Mouse (Mus musculus): ENCODE measurements around the gene Rps25. TPM values are rescaled to one million over a fixed set of nuclear protein-coding genes. Genes with fewer than 3 reads are reported as not detected.
A peak's percentile ranks its signal among the peaks of the same experiment; 100 is the strongest.
"Not testable (repeated sequence)": the region's sequence is repeated elsewhere in the genome, so short reads cannot be mapped to it uniquely, and the experiment has no call there.

Rps25 gene
- polyA plus RNA-seq (2015; fragmentation: Nextera tagmentation; extraction: Ambion mirVana): 742 and 834 TPM in 2 replicates

GRCm38 (mm10) chr9:44406906-44407751 lies at the start of gene Rps25, which contains the start of gene Trappc4:
Rps25 (plus strand) TSS chr9:44407139.
Trappc4 (minus strand) TSS chr9:44407600.
- Histone ChIP-seq H3K4me3 (ENCODE audit: low read length) (peak within 1 kb of the TSS; percentile 55), H3K27me3 (replicated peaks; ENCODE audit: control insufficient read depth, insufficient read depth, low read length) (no peaks in the 10 kb centered on the region), H3K27ac (ENCODE audit: low read depth, low read length) (peak within 1 kb of the TSS; percentile 98), H3K9me3 (ENCODE audit: control insufficient read depth, low read length) (no peaks in the 10 kb centered on the region), H3K4me2 (ENCODE audit: low read length) (peak within 1 kb of the TSS; percentile 78), H3K4me1 (ENCODE audit: control insufficient read depth, insufficient read depth, low read depth, low read length) (peaks cover 15% of the 10 kb centered on the region), H3K36me3 (ENCODE audit: control insufficient read depth, insufficient read depth, low read length) (peaks cover 45% of the 10 kb centered on the region), H3K9ac (ENCODE audit: low read depth, low read length) (peak within 1 kb of the TSS; percentile 77)
- under 1% methylated on average over 49 of the region's 51 CpGs for WGBS
- ATAC-seq: peak; percentile 98

DNA sequence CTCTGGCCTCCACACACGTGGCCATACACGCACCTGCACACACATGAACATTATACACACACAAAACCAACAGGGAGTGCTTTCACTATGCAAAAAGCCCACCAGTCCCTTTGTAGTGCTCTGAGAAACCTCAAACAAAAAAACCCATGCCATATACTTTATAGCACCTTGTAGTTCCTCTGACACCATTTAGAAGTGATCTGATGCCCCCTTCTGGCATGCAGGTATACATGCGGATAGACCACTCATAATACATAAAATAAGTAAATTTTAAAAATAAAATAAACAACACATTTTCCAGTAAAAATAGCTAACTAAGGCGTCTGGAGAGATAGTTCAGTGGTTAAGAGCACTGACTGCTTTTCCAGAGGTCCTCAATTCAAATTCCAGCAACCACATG lies 49.7 kb upstream of the Rps25 start:
- WGBS: 79% methylated on average over 4 of the region's 4 CpGs
- H3K36me3 ChIP-seq (ENCODE audit: control insufficient read depth, insufficient read depth, low read length): peaks cover 52% of the 10 kb centered on the region
- H3K9ac ChIP-seq (ENCODE audit: low read depth, low read length): no peak overlapping the region
- no peaks in the 10 kb centered on the region for H3K9me3 ChIP-seq (ENCODE audit: control insufficient read depth, low read length)
- H3K27me3 ChIP-seq (replicated peaks; ENCODE audit: control insufficient read depth, insufficient read depth, low read length): no peaks in the 10 kb centered on the region
- no peak overlapping the region for H3K4me3 ChIP-seq (ENCODE audit: low read length)
- H3K27ac ChIP-seq (ENCODE audit: low read depth, low read length): no peak overlapping the region
- peaks cover 6% of the 10 kb centered on the region for H3K4me1 ChIP-seq (ENCODE audit: control insufficient read depth, insufficient read depth, low read depth, low read length)
- no peak overlapping the region for H3K4me2 ChIP-seq (ENCODE audit: low read length)
- no peak for ATAC-seq

- peak within 1 kb of the TSS; percentile 83 for H3K27ac ChIP-seq (ENCODE audit: low read depth, low read length)
- H3K9ac ChIP-seq (ENCODE audit: low read depth, low read length): peak within 1 kb of the TSS; percentile 88
- H3K4me3 ChIP-seq (ENCODE audit: low read length): peak within 1 kb of the TSS; percentile 90
- peak within 1 kb of the TSS; percentile 67 for H3K4me2 ChIP-seq (ENCODE audit: low read length)
- peaks cover 19% of the 10 kb centered on the region for H3K36me3 ChIP-seq (ENCODE audit: control insufficient read depth, insufficient read depth, low read length)
- peak; percentile 94 for ATAC-seq
- peaks cover 6% of the 10 kb centered on the region for H3K4me1 ChIP-seq (ENCODE audit: control insufficient read depth, insufficient read depth, low read depth, low read length)
- no peaks in the 10 kb centered on the region for H3K9me3 ChIP-seq (ENCODE audit: control insufficient read depth, low read length)
- 1% methylated on average over 44 of the region's 44 CpGs for WGBS
- peaks cover 2% of the 10 kb centered on the region; the same call in 1 of the 2 replicates for H3K27me3 ChIP-seq (replicated peaks; ENCODE audit: control insufficient read depth, insufficient read depth, low read length)
Measured at GRCm38 (mm10) chr9:44361190-44361917, 45.6 kb upstream of the Rps25 start, which contains the start of gene Vps11. Vps11 (minus strand) TSS chr9:44361670.

GRCm38 (mm10) chr9:44361931-44362330 lies 45.0 kb upstream of the Rps25 start:
- H3K4me3 ChIP-seq (ENCODE audit: low read length): peak overlapping the region; percentile 90
- peak overlapping the region; percentile 67 for H3K4me2 ChIP-seq (ENCODE audit: low read length)
- 50% methylated on average over 4 of the region's 4 CpGs for WGBS
- H3K9me3 ChIP-seq (ENCODE audit: control insufficient read depth, low read length); H3K4me1 ChIP-seq (ENCODE audit: control insufficient read depth, insufficient read depth, low read depth, low read length); H3K27me3 ChIP-seq (replicated peaks; ENCODE audit: control insufficient read depth, insufficient read depth, low read length): not testable (repeated sequence)
- peak; percentile 54 for ATAC-seq
- peaks cover 17% of the 10 kb centered on the region for H3K36me3 ChIP-seq (ENCODE audit: control insufficient read depth, insufficient read depth, low read length)
- H3K9ac ChIP-seq (ENCODE audit: low read depth, low read length): peak overlapping the region; percentile 62
- peak overlapping the region; percentile 83 for H3K27ac ChIP-seq (ENCODE audit: low read depth, low read length)

GRCm38 (mm10) chr9:44364480-44364879 lies 42.5 kb upstream of the Rps25 start:
- H3K36me3 ChIP-seq (ENCODE audit: control insufficient read depth, insufficient read depth, low read length): no peaks in the 10 kb centered on the region; the same call in 1 of the 2 replicates
- WGBS: 65% methylated on average over 3 of the region's 3 CpGs
- H3K4me2 ChIP-seq (ENCODE audit: low read length): no peak overlapping the region
- peaks cover 6% of the 10 kb centered on the region for H3K4me1 ChIP-seq (ENCODE audit: control insufficient read depth, insufficient read depth, low read depth, low read length)
- no peak overlapping the region for H3K9ac ChIP-seq (ENCODE audit: low read depth, low read length)
- no peaks in the 10 kb centered on the region for H3K9me3 ChIP-seq (ENCODE audit: control insufficient read depth, low read length)
- no peak overlapping the region for H3K4me3 ChIP-seq (ENCODE audit: low read length)
- H3K27ac ChIP-seq (ENCODE audit: low read depth, low read length): no peak overlapping the region
- no peak for ATAC-seq
- H3K27me3 ChIP-seq (replicated peaks; ENCODE audit: control insufficient read depth, insufficient read depth, low read length): peaks cover 2% of the 10 kb centered on the region; the same call in 1 of the 2 replicates

GRCm38 (mm10) chr9:44373386-44373785 lies 33.6 kb upstream of the Rps25 start:
- Histone ChIP-seq H3K36me3 (ENCODE audit: control insufficient read depth, insufficient read depth, low read length) (no peaks in the 10 kb centered on the region), H3K9me3 (ENCODE audit: control insufficient read depth, low read length) (no peaks in the 10 kb centered on the region), H3K9ac (ENCODE audit: low read depth, low read length) (no peak overlapping the region), H3K27ac (ENCODE audit: low read depth, low read length) (no peak overlapping the region), H3K27me3 (replicated peaks; ENCODE audit: control insufficient read depth, insufficient read depth, low read length) (no peaks in the 10 kb centered on the region), H3K4me2 (ENCODE audit: low read length) (no peak overlapping the region), H3K4me1 (ENCODE audit: control insufficient read depth, insufficient read depth, low read depth, low read length) (0 out of 2 replicates have a peak, but pooled peaks cover 2% of the 10 kb centered on the region), H3K4me3 (ENCODE audit: low read length) (no peak overlapping the region)
- ATAC-seq: no peak

GRCm38 (mm10) chr9:44376141-44376540 lies 30.8 kb upstream of the Rps25 start:
- H3K36me3 ChIP-seq (ENCODE audit: control insufficient read depth, insufficient read depth, low read length): peaks cover under 1% of the 10 kb centered on the region; the same call in 1 of the 2 replicates
- H3K4me1 ChIP-seq (ENCODE audit: control insufficient read depth, insufficient read depth, low read depth, low read length): peaks cover 13% of the 10 kb centered on the region
- no peak for ATAC-seq
- no peak overlapping the region for H3K9ac ChIP-seq (ENCODE audit: low read depth, low read length)
- H3K27me3 ChIP-seq (replicated peaks; ENCODE audit: control insufficient read depth, insufficient read depth, low read length): no peaks in the 10 kb centered on the region
- no peak overlapping the region for H3K27ac ChIP-seq (ENCODE audit: low read depth, low read length)
- no peaks in the 10 kb centered on the region for H3K9me3 ChIP-seq (ENCODE audit: control insufficient read depth, low read length)
- no peak overlapping the region for H3K4me3 ChIP-seq (ENCODE audit: low read length)
- 93% methylated on average over 6 of the region's 6 CpGs for WGBS
- H3K4me2 ChIP-seq (ENCODE audit: low read length): no peak overlapping the region

DNA sequence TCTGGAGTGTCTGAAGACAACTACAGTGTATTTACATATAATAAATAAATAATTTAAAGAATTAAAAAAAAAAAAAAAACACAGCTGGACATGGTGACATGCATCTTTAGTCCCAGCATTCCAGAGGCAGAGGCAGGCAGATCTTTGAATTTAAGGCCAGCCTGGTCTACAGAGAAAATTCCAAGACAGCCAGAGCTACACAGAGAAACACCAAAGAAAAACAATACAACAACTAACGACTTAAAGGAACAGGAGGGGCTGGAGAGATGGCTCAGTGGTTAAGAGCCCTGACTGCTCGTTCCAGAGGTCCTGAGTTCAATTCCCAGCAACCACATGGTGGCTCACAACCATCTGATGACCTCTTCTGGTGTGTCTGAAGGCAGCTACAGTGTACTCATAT lies 29.6 kb upstream of the Rps25 start:
- 90% methylated on average over 2 of the region's 2 CpGs for WGBS
- not testable (repeated sequence) for ATAC-seq

More for the DNA sequence above, 29.6 kb upstream of the Rps25 start:
- H3K9me3 ChIP-seq (ENCODE audit: control insufficient read depth, low read length); H3K4me3 ChIP-seq (ENCODE audit: low read length); H3K9ac ChIP-seq (ENCODE audit: low read depth, low read length); H3K27me3 ChIP-seq (replicated peaks; ENCODE audit: control insufficient read depth, insufficient read depth, low read length); H3K4me2 ChIP-seq (ENCODE audit: low read length); H3K27ac ChIP-seq (ENCODE audit: low read depth, low read length): not testable (repeated sequence)
- H3K36me3 ChIP-seq (ENCODE audit: control insufficient read depth, insufficient read depth, low read length): peaks cover 11% of the 10 kb centered on the region
- H3K4me1 ChIP-seq (ENCODE audit: control insufficient read depth, insufficient read depth, low read depth, low read length): peaks cover 13% of the 10 kb centered on the region
